In genomic region chr17:7265291-7265690, GRCm38 (mm10) we compare ENCODE assay signal across 23 mouse cellular contexts. TPM values are rescaled to one million over a fixed set of nuclear protein-coding genes. Genes with fewer than 3 reads are reported as not detected.
DNase-seq lines count a peak whose midpoint lies in the region; ATAC-seq and TF ChIP-seq lines count a peak whose summit lies in the region.
"Had no signal": no experiment of that assay in that cellular context is flagged by ENCODE, and none has a peak within 500 bp of the region (broad histone marks: within the 10 kb centered on the region; RNA-seq: fewer than 3 reads in every experiment).

No protein-coding gene starts in this region.

- 50% methylated on average over 4 of the region's 4 CpGs for WGBS in heart, embryonic 13.5 days
- 69% methylated on average over 4 of the region's 4 CpGs for WGBS in kidney, embryonic 15.5 days

- H3K4me2 ChIP-seq in heart, embryonic 13.5 days: no peak overlapping the region
- H3K4me2 ChIP-seq in kidney, embryonic 15.5 days: no peak overlapping the region
- H3K4me2 ChIP-seq: liver, embryonic 11.5 days had no signal

- H3K4me1 ChIP-seq in heart, embryonic 13.5 days: peaks cover 97% of the 10 kb centered on the region
- peaks cover 67% of the 10 kb centered on the region for H3K4me1 ChIP-seq in kidney, embryonic 15.5 days
- no peaks in the 10 kb centered on the region; the same call in 1 of the 2 replicates for H3K4me1 ChIP-seq in testis, adult 2 months (ENCODE audit: control insufficient read depth, insufficient read depth, low read length)
- H3K4me1 ChIP-seq: megakaryocyte, embryonic 14.5 days had no signal

- no peaks in the 10 kb centered on the region for H3K27me3 ChIP-seq in heart, embryonic 13.5 days (replicated peaks)
- no peaks in the 10 kb centered on the region for H3K27me3 ChIP-seq in kidney, embryonic 15.5 days
- H3K27me3 ChIP-seq in testis, adult 2 months (ENCODE audit: control insufficient read depth, insufficient read depth, low read length): no peaks in the 10 kb centered on the region

- no peak for DNase-seq in heart, postnatal 4 days
- DNase-seq in kidney, adult 9 months: no peak
- no peak for DNase-seq in testis, postnatal 10 days (ENCODE audit: low spot score)
- DNase-seq: cerebellum, adult 8-10 months; gastrocnemius, postnatal 36 days; heart, postnatal 36 days; kidney, adult 8-10 months; lung, adult 18-20 months; lung, postnatal 14 days; right cerebral cortex, postnatal 14 days; spleen, adult 18-20 months; thymus, postnatal 25 days had no signal

- peak overlapping the region; percentile 96 for H3K27ac ChIP-seq in heart, embryonic 13.5 days (replicated peaks)
- 0 out of 2 replicates have a peak overlapping the region, but pooled peaks have one; percentile 30 for H3K27ac ChIP-seq in kidney, embryonic 15.5 days
- peak overlapping the region; percentile 36; the same call in 1 of the 2 replicates for H3K27ac ChIP-seq in testis, adult 2 months (ENCODE audit: control insufficient read depth, insufficient read depth, low read depth, low read length)

- ATAC-seq in heart, embryonic 13.5 days (ENCODE audit: extremely low read depth, insufficient number of reproducible peaks, low FRiP score, low TSS enrichment): no peak
- ATAC-seq in kidney, embryonic 15.5 days (replicated peaks; ENCODE audit: low FRiP score): no peak
- no peak for ATAC-seq in erythroblast, adult 5-6 weeks (replicated peaks; ENCODE audit: low FRiP score, poor library complexity, severe bottlenecking)

- H3K9me3 ChIP-seq in heart, embryonic 13.5 days: no peaks in the 10 kb centered on the region
- no peaks in the 10 kb centered on the region for H3K9me3 ChIP-seq in kidney, embryonic 15.5 days (replicated peaks)

- no peak overlapping the region for H3K4me3 ChIP-seq in heart, embryonic 13.5 days
- H3K4me3 ChIP-seq in kidney, embryonic 15.5 days (replicated peaks): no peak overlapping the region
- H3K4me3 ChIP-seq in testis, adult 2 months (ENCODE audit: control insufficient read depth, low read depth, low read length): no peak overlapping the region
- H3K4me3 ChIP-seq: erythroblast, embryonic 14.5 days; megakaryocyte, embryonic 14.5 days had no signal

- peak overlapping the region; percentile 47 for H3K9ac ChIP-seq in heart, embryonic 13.5 days
- no peak overlapping the region for H3K9ac ChIP-seq in kidney, embryonic 15.5 days

- no peak for TF ChIP-seq POLR2A in testis, adult 2 months (IDR thresholded peaks at IDR 0.05; ENCODE audit: control insufficient read depth, low read depth, low read length)

- no peak for TF ChIP-seq CTCF in testis, adult 2 months (IDR thresholded peaks at IDR 0.05; ENCODE audit: control insufficient read depth, insufficient read depth, insufficient replicate concordance, low read depth, low read length)

- H3K36me3 ChIP-seq in heart, embryonic 13.5 days: peaks cover 27% of the 10 kb centered on the region
- H3K36me3 ChIP-seq in kidney, embryonic 15.5 days: 0 out of 2 replicates have a peak, but pooled peaks cover 8% of the 10 kb centered on the region
- H3K36me3 ChIP-seq in testis, adult 2 months (ENCODE audit: control insufficient read depth, insufficient read depth, low read length): no peaks in the 10 kb centered on the region

RNA-seq across cellular contexts. Expression of gene Tcp10a, which starts 59.2 kb away (rescaled TPM):
- 0.13 TPM in 1 of 2 replicates, not detected in the other for polyA plus RNA-seq in heart, embryonic 13.5 days (2015; fragmentation: Nextera tagmentation; extraction: Ambion mirVana)
- not detected for total RNA-seq in heart, postnatal 4 days (2021)
- polyA plus RNA-seq in kidney, embryonic 15.5 days (2015; fragmentation: Nextera tagmentation; extraction: Ambion mirVana): not detected in 2 replicates
- polyA plus RNA-seq in testis, adult 2 months (2012; rRNA removed): 248 and 262 TPM in 2 replicates
- total RNA-seq in erythroblast, adult 5-6 weeks (2015; ENCODE audit: low replicate concordance): not detected in 2 replicates
- total RNA-seq in erythroblast, adult 5-6 weeks (2017; ENCODE audit: low replicate concordance): not detected in 2 replicates
- total RNA-seq: adrenal gland, adult 2 months; gastrocnemius, postnatal 36 days; heart, postnatal 36 days; neutrophil, adult 5-6 weeks had no signal
- polyA plus RNA-seq: adrenal gland, adult 2 months; erythroblast, embryonic 14.5 days; forebrain, embryonic 16.5 days; limb, embryonic 11.5 days; liver, embryonic 11.5 days had no signal

Comparison
In these comparisons a context has a peak if more than half of its experiments do, and no peak if none do; other contexts are left out.
1. H3K27ac ChIP-seq: peak in every context shown above with its lines; median percentile 96 in heart, embryonic 13.5 days; 36 in testis, adult 2 months; 30 in kidney, embryonic 15.5 days.
2. RNA of gene Tcp10a, which starts 59.2 kb away (polyA plus RNA-seq): 248 to 262 TPM in testis, adult 2 months; 0.13 TPM in heart, embryonic 13.5 days and not detected in kidney, embryonic 15.5 days; every median in the first group is over 100 times any median in the second.